Mouse (Mus musculus) left cerebral cortex, adult 9 months (tissue): ENCODE data around the gene Csrnp1.
A peak's percentile ranks its signal among the peaks of the same experiment; 100 is the strongest.

Experiments used
- DNase-seq, 2 experiments: peaks; one replicate each; pipeline ENCODE4 v3.0.0; 2022; ENCODE audit warnings: low spot score in 2 of 2

Gene Csrnp1

DNA sequence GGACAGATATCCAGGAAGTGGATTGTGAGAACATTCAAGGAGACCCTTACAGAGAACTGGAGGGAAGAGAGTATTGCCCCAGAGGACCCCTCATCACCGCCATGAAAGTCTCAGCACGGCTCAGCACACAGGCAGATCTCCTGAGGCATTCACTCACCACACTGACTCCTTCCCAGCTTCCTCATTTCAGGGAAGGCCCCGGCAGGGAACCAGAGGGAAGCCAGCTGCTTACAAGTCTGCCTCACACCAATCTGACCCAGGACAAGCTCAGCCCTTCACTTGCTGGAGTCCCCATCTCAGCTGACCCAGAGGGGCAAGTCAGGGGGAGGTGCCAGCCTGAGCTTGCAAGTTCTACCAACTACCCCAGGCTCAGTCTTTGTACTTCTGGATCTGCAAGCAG is 35.7 kb downstream of the Csrnp1 start:
- no peak for DNase-seq

DNA sequence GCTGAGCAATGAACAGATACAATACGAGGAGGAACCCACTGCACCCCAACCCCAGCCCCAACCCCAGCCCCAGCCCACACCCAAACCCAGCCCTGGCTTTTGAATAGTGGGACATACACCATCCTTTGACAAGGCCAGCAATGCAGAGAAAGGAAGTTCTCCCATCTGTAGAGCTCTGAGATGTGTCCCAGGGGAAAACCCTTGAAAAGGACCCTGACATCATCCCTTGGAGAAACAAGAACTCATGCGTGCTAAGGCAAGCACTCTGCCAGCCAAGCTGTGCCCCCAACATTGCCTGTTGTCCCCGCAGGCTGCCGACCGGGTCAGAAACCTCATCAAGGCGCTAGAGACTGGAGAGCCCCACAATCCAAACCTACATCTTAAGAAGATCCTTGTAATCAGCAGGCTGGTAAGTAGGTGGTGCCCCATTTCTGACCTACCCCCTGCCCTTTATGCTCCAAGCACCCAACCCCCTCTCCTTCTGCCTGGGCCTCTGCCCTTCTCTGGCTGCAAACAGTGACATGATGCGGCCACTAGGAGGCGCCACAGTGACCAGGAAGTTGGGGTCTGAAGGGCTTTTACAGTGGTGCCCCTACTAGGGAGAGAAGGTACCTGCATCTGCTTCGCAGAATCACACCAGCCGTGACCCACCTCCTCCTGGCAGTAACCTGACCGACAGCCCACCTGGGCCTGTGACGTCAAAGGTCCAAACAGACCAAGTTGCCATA is 39.1 kb downstream of the Csrnp1 start:
- no peak for DNase-seq

DNA sequence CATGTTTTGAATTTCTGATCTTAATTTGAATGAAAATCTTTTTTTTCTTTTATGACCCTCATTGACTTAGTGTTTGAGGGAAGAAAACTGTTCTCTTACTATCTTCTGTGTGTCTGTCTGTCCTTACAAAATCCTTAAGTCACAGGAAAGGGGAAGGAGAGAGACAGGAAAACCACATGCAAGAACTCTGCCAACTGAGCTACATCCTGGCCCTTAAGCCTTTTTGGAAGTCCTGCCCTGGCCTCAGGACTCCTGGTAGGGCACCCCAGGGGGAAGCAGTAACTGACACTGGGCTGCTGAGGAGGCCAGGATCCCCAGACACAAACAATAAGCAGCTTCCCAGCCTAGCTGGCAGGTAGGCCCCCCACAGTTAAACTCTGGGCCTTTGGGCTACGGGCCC is 41.1 kb downstream of the Csrnp1 start:
- no peak for DNase-seq

DNA sequence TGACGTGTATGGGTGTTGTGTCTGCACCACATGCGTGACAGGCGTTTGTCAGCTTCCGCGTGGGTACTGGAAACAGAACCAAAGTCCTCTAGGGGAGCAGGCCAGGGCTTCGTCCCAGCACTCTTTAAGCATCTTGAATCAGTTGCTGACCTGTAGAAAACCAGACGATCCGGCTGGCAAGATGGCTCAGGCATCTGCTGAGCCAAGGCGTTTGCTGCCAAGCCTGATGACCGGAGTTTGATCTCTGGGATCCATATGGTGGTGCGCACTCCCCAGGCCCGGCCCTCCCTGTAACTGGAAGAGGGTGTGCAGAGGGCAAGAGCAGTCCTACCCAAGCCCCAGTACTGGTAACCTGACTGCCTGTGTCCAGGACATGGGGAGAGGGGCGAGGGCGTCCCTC is 42.6 kb downstream of the Csrnp1 start:
- DNase-seq = no peak

DNA sequence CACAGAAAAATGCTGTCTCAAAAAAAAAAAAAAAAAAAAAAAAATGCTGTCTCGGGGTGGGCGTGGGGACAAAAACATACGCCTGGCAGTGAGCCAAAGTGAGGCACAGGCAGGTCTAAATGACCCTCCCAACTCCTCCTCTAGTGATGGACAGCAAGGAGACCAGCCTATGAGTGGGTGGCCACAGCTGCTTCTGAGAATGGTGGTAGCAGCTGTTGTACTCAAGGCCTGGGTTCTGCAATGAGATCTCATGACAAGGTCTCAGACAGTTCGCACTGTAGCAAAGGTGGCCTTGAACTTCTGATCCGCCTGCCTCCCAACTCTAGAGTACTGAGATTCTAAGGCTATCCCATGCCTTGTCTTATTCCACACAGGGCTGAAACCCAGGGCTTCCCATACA is 43.1 kb downstream of the Csrnp1 start:
- DNase-seq = no peak

DNA sequence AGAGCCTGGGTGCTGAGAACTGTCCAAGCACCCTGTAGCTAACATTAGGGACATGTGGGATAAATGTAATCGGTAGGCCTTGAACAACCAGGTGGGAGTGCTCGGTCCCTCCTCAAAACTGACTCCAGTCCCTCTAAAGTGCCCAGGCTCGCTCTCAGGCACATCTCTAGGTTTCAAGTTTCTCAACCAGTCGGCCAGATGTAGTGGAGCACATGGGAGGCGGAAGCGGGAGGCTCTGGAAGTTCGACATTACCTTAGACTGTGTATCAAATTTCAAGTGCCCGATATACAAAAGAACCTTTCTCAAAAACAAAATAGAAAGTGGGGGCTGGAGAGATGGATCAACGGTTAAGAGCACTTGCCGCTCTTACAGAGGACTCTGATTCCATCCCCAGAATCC is 44.8 kb downstream of the Csrnp1 start:
- DNase-seq = no peak

DNA sequence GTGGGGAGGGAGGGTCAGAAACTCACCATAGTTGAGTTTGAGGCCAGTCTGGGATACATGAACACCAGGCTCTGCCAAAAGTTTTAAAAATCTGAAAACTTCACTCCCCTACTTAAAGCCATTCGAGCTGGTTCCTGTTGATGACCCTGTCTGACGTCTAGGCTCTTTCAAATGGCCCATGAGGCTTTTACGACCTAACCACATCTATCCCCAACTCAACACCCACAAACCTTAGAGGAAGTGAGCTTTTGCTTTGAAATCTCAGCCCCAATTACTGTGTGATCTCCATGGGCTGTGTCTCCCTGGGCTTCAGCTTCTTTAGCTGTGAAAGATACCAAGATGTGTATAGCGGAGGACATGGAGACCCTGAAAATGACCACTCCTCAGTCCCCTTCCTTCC is 46.0 kb downstream of the Csrnp1 start:
- no peak for DNase-seq

DNA sequence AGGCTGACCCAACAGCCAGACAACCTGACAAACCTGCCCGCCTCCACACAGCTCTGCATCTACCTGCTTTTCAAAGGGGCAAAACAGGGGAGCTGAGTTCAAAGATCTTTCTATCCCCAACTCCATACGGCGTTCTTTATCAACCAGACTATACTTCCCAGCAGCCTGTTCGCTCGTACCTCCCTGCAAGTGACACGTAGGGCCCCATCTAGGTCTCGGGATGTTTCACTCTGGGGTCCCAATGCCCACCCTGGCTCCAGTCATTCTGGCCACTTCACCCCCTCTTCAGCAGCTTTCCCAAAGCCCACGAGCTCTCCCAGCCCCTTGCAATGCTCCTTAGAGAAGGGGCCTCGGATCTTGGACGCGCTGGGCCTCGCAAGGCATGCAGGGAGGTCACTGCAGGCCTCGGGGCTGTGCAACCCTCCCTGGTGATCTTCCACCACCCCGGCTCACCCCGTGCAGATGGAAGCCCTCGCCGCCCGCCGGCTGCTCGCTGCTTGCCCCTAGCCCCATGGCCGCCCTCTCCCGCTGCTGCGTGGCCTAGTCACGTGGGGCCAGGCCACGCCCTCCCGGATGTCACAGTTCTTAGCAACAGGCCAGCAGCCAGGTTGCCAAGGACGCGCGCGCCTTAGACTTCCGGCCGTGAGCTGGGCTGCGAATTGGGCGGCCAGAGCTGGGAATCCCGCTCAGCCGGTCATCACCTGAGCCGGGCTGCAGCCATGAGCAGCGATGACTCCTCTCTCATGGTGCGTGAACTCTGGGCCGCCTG is 47.3 kb downstream of the Csrnp1 start, which contains the start of the genes Gorasp1 and Ttc21a:
Gene Gorasp1, minus strand, starts transcription at position 561 of the 769 bp plus-strand sequence.
Gene Ttc21a, plus strand, starts transcription at position 602 of the 769 bp plus-strand sequence.
- peak; percentile 61 to 94 for DNase-seq

DNA sequence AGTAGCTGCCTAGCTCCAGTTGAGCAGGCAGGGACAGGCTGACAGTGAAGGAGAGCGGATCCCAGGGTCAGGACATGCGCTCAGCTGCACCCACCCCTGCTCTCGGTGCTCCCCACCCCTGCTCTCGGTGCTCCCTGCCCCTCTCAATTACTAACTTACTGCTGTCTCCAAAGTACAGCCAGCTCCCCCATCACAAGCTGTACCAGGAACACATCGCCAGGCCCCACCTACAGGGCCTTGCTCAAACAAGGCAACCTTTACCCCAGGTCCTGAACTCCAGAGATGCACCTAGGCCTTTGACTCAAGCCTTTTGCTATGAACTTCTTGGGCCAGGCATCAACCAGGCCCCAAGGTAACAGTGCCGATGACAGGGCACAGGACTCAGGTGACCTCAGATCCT is 50.8 kb downstream of the Csrnp1 start:
- DNase-seq = no peak

DNA sequence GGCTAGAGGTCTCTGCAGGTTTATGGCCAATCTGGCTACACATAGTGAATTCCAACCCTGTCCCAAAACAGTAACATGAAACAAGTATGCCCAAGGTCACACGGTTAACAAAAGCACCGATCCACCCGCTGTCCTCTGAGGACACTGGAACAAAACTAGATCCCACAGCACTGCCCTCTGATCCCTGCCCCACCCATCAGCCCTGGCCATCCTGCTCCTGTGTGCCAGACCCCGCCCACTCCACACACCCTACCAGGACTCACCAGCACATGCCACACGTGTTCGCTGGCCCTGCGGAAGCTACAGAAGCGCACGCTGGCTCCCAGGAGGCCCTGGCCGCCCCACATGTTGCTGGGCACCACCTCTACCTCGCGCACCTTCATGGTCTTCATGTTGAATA is 52.1 kb downstream of the Csrnp1 start:
- no peak for DNase-seq

DNA sequence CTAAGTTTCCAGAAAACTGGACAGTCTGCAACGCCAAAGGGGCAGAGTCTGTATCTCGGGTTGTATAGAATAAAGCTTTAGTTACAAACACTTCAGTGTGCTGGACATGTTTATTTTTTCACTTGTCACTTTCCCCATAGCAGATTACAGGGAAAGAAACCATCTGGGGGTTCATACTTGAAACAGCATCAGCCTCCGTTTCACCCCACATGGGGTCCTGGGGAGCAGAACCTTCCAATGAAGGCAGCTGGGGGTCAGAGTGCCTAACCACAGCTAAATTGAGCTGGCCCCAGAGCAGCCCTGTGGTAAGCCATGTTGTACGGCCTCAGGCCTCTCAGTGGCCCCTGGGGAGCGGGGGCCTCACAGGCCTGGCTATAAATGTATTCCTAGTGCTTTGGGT is 58.0 kb downstream of the Csrnp1 start:
- no peak for DNase-seq

DNA sequence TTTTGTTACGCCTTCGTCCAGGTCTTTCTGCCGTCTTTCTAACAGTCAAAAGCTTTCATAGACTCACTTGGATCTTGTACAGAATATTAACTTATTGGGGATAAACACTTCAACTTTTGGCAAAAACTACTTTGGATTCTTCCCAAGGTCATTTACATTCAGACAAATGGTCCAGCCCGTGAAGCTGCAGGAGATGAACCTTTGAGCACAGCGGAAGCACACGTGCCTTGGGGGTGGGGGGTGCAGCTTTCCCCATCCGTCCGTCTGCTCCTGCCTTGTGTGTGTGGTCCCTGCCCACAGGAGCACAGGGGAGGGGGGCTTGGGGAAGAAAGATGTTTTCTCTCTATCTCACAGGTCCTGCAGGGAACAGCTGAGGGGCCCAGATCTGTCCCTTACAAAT is 58.7 kb downstream of the Csrnp1 start:
- DNase-seq = no peak

DNA sequence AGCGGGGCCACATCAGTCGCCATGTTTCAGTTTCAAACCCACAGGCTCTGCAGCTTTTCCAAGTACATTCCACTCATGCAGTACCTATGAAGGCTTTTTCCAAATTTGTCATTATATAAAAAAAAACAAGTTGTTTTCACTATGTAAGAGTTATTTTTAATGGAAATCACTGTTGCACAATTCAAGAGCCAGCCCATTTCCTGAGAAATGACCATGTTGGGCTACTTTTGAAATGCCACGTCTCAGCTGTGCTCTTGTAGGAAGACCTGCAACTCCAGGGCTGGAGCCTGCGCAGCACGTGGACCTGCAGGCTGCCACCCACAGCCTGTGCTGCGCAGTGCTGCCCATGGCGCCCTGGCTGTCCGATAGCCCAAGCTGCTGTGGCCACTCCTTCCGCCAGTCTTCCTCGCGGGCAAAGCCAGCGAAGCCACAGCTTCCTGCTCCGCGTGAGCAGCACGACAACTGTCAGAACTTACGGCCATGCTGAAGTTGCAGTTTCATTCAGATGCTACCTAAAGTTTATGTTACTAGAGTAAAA is 59.3 kb downstream of the Csrnp1 start:
- DNase-seq = no peak

DNA sequence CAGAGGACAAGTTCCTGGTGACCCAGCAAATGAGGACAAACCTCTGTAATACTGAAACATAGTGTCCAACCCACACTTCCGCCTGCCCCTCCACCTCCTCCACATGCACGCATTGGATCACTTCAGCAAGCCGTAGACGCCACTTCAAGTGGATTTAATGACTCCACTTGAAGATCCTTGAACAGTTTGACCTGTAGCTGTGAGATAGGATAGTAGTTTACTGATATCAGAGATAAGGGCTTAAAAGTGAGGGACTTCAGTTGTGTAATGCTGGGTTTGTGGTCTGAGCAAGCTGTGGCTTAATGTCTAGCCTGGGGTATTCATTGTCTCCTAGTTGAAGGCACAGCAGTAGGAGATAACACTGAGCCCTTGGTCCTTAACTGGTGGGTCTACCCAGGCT is 61.0 kb downstream of the Csrnp1 start:
- no peak for DNase-seq
